18 mouse cellular contexts compared by ENCODE assay signal in the genomic region with DNA sequence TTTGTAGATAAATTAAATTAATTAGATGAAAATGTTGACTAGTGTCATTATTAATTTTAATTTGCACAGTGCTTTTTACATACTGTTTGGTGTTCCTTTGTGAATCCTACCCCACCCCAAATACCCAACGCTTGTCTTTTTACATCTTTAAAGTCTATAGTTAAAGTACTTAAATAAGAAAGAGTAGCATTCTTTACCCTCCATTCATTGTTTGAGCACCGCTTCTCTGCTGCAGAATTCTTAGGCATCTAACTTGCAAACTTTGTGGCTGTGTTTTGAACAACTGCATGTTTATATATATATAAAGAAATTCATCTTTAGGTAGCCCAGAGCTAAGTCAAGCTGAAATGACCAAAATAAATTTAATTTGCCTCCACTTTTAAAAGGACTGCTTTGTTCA.
"Had no signal": no experiment of that assay in that cellular context is flagged by ENCODE, and none has a peak within 500 bp of the region (broad histone marks: within the 10 kb centered on the region; RNA-seq: fewer than 3 reads in every experiment).

No protein-coding gene starts in this region.

- H3K27ac ChIP-seq: liver, embryonic 13.5 days; liver, embryonic 15.5 days; lung, embryonic 15.5 days; macrophage; midbrain, embryonic 12.5 days; neural tube, embryonic 12.5 days; stomach, embryonic 15.5 days; stomach, postnatal 0 days had no signal

- H3K4me2 ChIP-seq: liver, embryonic 13.5 days; liver, embryonic 15.5 days; lung, embryonic 15.5 days; midbrain, embryonic 12.5 days; neural tube, embryonic 12.5 days; stomach, embryonic 15.5 days had no signal

- H3K4me1 ChIP-seq: liver, embryonic 13.5 days; liver, embryonic 15.5 days; lung, embryonic 15.5 days; megakaryocyte, embryonic 14.5 days; midbrain, embryonic 12.5 days; neural tube, embryonic 12.5 days; stomach, embryonic 15.5 days had no signal

- ATAC-seq: liver, postnatal 0 days; lung, postnatal 0 days had no signal

- H3K9ac ChIP-seq: liver, embryonic 13.5 days; liver, embryonic 15.5 days; liver, postnatal 0 days; lung, embryonic 15.5 days; midbrain, embryonic 12.5 days; neural tube, embryonic 12.5 days; stomach, embryonic 15.5 days had no signal

- H3K27me3 ChIP-seq: liver, embryonic 13.5 days; liver, embryonic 15.5 days; lung, embryonic 15.5 days; midbrain, embryonic 12.5 days; neural tube, embryonic 12.5 days; stomach, embryonic 15.5 days had no signal

- H3K4me3 ChIP-seq: liver, embryonic 13.5 days; liver, embryonic 15.5 days; lung, embryonic 15.5 days; megakaryocyte, embryonic 14.5 days; midbrain, embryonic 12.5 days; neural tube, embryonic 12.5 days; stomach, embryonic 15.5 days had no signal

- DNase-seq: liver, embryonic 13.5 days; liver, postnatal 0 days; lung, adult 2 months; lung, postnatal 14 days; lung, postnatal 36 days; midbrain, embryonic 14.5 days; right cerebral cortex, postnatal 14 days; thymus, postnatal 14 days; thymus, postnatal 36 days had no signal

- H3K9me3 ChIP-seq: liver, embryonic 13.5 days; liver, embryonic 15.5 days; lung, embryonic 15.5 days; megakaryocyte, embryonic 14.5 days; midbrain, embryonic 12.5 days; neural tube, embryonic 12.5 days; stomach, embryonic 15.5 days had no signal

- H3K36me3 ChIP-seq: liver, embryonic 13.5 days; liver, embryonic 15.5 days; lung, embryonic 15.5 days; midbrain, embryonic 12.5 days; neural tube, embryonic 12.5 days; stomach, embryonic 15.5 days had no signal
